Mouse (Mus musculus) cerebellum, adult (tissue): Measurements from ENCODE around the gene Ccnt1.
"Not testable (repeated sequence)": the region's sequence is repeated elsewhere in the genome, so short reads cannot be mapped to it uniquely, and the experiment has no call there.

Experiments used
- ATAC-seq: cut with Nextera tagmentation; 2 replicates; pipeline ENCODE4 v1.9.2; 2017; ENCODE audit warnings: mild to moderate bottlenecking, moderate library complexity, mixed read lengths; ENCODE audit not compliant: insufficient number of reproducible peaks, low FRiP score, low TSS enrichment

Ccnt1 gene

DNA sequence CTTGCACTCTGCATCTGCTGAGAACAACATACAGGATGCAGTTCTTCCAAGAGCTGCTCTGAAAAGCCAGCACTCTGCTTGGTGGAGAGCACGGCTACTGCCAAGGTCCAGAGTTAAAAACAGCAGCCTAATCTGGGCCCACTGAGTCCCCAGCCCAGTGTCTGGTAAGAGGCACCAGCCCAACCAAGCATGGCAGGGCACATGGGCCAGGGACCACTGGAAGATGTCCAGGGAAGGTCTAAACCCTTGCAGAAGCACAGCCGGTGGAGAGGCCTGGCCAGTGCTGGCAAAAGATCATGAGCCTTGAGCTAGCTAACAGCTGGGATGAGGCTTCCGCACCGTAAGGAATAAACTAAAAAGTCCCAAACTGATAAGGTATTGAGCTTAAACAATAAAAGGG lies 14.8 kb downstream of the Ccnt1 start:
- ATAC-seq: no peak

DNA sequence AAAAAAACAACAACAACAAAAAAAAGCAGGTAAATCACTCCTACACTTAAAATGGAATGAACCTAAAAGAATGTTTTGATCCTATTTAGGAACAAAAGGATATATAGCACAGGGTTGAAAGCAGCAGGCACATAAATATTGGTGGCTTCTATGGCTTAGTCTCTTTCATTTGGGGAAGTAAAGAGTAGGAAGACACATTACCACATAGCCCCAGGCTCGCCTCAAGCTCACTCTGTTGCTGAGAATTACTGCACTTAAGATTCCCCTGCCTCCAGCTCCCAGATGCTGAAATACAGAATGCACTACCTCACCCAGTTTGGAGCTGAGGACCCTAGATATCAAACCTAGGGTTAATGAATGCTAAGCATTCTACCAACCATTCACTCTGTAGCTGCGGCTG lies 18.0 kb downstream of the Ccnt1 start:
- ATAC-seq: no peak

DNA sequence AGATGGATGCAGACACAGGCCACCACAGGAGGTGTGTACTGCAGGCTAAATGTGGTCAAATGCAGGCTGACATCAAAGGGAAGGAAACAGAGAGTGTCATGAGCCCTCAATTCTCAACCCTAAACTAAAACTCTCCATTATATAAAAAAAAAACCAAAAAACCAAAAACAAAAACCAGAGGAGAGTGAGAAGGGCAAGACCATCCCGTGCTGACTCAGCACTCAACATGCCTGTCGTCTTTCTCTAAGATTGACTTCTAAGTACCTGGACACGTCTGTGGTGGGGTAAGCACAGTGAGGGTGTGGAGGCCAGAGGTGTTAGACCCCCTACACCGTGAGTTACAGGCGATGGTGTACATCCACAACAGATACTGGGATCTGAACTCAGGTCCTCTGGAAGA lies 23.9 kb downstream of the Ccnt1 start:
- ATAC-seq: no peak

DNA sequence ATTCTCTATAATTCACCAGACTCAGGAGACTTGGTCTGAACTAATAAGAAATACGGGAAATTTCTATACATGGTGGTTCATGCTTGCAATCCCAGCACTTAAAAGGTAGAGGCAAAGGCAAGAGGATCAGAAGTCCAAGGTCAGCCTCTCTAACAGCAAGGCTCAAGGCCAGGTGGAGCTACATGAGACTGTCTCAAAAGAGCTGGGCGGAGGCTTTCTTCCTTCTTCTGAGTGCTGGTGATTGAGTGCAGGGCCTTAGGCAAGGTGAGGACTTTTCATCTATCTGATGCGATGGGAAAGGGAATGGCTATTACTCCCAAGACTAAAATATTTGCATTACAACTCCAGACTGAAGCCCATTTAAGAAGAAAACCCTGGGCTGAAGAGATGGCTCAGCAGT lies 25.6 kb downstream of the Ccnt1 start:
- ATAC-seq: no peak

DNA sequence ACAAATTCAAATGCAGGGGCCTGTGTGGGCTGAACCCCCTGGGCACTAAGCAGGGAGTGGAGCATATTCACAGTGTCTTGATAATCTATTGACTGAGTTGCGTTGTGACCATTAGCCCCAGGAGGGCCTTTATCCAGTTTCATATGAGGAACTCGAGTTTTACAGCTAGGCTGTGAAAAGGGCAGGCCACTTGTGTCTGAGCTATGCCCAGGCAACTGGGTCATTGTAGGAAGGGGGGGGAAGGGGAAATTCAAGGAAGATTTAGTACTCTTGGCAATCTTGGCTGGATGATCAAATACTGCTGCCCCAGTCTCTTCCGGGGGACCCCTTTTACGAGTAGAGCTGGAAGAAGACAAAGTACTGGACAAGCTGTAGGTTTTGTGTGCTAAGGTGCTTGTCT lies 27.4 kb downstream of the Ccnt1 start:
- ATAC-seq: no peak

DNA sequence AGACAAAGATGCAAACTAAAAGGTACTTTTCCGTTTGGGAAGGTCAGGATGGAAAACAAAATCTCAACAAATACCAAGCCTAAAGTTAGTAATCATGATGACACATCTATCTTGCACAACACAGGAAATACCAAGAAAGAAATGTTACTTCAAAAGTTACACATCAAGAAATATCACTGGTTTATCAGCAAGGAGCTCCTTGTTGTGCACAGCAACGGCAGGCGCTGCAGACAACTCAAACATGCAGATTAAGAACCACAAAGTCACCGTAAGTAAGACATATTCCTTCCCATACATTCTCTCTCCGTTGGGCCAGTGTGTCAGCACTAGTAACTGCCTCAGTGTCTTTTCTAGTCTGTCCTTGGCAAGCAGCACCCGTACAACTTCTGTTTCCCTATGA lies 29.7 kb downstream of the Ccnt1 start:
- ATAC-seq: no peak

DNA sequence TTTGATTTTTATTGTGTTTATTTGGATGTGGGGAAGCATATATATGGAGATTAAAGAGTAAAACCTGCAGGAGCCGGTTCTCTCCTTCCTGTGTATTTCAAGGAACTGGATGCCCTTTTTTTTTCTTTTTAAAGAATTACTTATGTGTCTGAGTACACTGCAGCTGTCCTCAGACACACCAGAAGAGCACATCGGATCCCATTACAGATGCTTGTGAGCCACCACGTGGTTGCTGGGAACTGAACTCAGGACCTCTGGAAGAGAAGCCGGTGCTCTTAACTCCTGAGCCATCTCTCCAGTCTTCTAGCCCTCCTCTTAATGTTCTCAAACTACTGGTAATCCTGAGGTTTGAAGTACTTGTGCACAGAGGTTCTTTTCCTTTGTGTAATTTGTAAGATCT lies 32.8 kb downstream of the Ccnt1 start:
- ATAC-seq: no peak

DNA sequence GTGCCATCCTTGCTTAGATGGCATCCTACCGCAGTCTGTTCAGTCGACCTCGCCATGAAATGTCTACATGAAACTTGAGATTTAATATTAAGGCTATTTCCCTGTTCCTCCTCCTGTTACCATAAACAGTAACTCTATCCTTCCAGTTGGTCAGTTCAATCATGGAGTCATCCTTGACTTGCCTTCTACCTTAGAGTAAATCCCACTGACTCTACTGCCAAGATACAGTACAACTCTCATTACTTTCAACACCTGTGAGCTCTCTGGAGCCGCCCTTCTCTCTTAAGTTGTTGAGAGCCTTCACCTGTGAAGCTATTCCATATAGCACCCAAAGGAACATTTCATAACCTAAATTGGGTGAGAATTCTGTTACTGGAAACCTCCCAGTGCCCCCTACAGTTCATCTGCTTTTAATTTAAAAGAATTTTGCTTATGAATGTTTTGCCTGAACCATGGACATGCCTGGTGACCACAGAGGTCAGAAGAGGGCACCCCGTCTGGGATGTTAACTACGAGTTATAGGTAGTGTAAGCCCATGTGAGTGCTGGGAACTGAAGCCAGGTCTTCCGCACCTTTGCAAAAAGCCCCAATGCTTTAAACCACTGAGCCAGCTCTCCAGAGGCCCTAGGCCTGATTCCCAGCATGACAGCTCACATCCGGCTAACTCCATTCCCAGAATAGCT lies 33.8 kb downstream of the Ccnt1 start:
- ATAC-seq: no peak

DNA sequence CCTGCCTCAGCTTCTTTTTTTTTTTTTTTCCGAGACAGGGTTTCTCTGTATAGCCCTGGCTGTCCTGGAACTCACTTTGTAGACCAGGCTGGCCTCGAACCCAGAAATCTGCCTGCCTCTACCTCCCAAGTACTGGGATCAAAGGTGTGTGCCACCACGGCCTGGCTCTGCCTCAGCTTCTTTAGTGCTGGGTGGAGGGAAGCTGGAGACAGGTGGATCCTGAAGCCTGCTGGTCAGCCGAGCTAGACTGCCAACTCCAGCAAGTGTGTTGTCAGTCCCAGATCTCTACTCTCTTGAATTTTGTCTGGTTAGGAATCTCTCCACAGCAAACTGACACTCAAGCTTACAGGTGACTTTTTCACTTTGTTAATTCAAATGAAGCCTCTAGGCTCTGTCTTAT lies 34.8 kb downstream of the Ccnt1 start:
- ATAC-seq: no peak

DNA sequence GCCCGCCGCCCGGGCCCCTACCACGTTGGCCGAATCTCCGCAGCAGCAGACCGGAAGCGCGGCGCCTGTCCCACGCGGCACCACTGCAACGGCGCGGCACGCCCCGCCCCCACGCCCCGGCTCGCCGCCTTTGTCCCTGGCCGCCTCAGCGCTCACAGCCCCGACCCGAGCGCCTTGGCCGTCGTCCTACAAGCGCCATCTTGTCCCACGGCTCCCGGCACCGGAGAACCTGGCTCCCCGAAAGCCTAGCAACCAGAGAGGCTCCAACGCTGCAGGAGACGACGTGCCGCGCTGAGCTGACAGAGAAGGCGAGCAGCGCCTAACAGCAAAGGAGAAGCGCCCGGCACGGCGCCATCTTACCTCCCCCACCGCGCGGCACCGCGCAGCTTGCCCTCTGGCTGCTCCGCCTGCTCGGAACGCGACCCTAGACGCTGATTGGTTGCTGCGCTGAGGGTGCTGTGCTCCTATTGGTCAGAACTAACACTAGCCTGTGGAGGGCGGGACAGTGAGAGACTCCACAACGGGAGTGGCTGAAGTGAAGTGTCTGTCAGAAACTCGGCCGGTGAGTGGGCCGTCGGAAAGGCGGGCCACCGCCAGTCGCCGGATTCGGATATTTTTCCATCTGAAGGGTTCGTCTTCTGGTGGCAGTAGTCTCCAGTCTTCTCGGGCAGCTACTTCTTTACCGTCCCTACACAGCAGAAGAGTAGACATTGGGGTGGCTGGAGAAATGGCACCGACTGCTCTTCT lies 36.7 kb downstream of the Ccnt1 start, which contains the start of gene Kansl2:
Kansl2 (minus strand) TSS at position 384 of the 747 bp plus-strand sequence.
- ATAC-seq: peak; percentile 100

DNA sequence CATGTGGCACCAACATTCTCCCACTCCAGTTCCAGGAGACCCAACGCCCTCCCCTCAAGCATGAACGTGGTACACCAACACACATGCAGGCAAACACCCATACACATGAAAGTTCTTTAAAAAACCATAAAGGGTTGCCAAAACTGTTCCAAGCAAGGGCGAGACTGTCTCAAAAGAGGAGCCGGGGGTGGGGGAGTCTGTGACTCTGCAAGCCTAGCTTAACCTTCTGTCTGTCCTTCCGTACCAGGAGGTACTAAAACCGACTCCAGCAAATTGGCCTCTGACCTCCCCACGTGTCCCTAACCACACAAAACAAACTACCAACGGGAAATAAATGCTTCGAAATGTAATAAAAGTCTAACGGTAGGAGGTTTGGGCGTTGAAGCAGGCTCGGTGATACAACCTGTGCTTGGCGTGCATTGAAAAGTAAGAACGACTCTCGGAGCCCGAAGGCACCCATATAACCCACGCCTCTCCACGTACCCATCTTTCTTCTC lies 37.6 kb downstream of the Ccnt1 start:
- ATAC-seq: no peak

DNA sequence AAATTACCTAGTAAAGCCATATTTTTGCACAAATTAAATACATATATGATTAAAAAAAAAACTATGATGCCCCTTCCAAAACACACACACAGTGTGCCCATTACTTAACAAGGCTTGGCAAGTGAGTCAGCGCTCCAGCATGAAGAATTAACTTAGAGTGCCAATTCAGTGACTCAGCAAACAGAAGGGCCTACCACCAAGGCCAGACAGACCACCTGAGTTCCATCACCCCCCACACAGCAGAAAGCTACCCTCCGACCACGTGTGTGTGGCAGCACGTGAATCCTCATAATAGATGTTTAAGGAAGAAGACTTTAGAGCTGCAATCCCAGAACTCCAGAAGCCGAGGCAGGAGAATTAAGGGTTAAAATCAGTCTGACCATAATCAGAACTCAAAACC lies 38.4 kb downstream of the Ccnt1 start:
- no peak for ATAC-seq

DNA sequence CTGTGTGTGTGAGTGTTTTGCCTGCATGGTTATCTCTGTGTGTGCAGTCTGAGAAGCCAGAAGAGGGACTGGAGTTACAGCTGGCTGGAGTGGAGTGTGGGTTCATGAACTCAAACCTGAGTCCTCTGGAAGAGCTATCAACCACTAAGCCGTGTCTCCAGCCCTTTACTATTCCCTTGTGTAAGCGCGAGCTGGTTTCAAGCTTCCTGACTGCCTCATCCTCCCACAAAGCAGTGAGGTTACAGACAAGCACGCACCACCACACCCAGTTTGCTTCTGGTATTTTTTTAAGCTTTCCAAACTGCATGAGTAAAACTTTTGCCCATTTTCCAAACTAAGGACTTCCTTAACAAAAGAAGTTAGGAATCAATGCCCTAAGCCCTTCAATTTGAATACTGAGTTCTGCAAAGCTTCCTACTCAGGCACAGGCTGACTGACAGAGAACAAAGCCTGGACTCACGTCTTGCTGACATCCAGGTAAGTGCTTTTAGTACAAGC lies 42.6 kb downstream of the Ccnt1 start:
- no peak for ATAC-seq

DNA sequence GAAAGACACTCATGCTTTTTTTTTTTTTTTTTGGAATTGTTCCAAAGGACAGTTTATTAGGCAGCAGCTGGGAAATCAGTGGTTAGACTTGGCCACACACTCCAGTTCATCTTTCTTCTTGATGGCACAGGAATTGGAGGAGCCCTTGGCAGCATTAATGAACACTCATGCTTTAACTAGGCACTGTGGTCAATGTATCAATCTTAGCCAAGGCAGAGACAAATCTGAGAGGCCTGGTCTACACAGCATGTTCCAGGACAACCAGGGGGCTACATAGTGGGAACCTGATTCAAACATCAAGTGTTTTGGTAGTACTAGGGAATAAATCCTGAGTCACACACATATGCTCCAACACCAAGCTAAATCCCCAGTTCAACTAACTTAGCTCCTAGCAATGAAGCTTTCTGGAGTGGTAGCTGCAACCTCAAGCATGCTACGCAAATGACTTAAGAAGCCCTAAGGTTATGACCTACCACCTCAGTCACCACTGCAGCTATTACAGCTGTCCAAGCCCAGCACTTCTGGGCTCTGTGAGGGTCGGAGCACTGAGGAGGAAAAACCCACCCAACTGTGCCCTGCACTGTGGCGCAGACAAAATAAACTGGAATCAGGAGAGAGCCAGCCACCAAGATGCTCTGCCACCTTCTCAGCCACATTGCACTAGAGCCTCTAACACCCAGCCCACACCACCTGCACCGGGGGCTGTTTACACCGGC lies 43.5 kb downstream of the Ccnt1 start:
- no peak for ATAC-seq

DNA sequence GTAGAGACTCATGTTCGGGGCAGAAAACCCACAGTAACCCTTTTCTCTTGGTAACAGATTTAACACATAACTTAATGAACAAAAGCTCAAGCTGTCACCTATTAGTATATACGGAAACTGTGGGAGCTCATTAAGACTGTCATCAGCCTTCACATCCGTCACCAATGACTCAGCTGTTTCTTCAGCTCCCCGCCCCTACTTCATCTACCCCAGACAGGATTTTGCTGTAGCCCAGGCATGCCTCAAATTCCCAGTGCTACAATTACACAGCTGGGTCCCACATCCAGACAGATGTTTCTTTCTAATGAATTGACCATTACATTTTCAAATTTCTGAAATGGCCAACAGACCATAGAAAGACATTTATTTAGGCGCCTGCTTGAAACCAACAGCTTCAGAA lies 44.7 kb downstream of the Ccnt1 start:
- ATAC-seq: no peak

DNA sequence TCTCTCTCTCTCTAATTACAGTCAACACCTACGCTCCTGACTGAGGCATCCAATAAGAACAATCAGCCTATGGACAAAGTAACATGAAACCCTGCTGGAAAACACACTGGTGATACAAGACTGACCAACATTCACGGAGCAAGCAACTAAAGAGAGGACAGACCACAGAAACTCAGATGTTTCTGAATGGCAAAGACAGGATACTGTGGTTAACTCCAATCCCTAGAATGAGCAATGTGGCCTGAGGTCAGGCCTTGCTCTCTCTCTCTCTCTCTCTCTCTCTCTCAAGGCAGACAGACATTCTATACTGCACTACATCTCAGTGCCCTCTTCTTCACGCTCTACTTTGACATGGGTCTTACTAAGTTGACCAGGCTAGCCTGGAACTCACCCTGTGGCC lies 49.5 kb downstream of the Ccnt1 start:
- no peak for ATAC-seq

DNA sequence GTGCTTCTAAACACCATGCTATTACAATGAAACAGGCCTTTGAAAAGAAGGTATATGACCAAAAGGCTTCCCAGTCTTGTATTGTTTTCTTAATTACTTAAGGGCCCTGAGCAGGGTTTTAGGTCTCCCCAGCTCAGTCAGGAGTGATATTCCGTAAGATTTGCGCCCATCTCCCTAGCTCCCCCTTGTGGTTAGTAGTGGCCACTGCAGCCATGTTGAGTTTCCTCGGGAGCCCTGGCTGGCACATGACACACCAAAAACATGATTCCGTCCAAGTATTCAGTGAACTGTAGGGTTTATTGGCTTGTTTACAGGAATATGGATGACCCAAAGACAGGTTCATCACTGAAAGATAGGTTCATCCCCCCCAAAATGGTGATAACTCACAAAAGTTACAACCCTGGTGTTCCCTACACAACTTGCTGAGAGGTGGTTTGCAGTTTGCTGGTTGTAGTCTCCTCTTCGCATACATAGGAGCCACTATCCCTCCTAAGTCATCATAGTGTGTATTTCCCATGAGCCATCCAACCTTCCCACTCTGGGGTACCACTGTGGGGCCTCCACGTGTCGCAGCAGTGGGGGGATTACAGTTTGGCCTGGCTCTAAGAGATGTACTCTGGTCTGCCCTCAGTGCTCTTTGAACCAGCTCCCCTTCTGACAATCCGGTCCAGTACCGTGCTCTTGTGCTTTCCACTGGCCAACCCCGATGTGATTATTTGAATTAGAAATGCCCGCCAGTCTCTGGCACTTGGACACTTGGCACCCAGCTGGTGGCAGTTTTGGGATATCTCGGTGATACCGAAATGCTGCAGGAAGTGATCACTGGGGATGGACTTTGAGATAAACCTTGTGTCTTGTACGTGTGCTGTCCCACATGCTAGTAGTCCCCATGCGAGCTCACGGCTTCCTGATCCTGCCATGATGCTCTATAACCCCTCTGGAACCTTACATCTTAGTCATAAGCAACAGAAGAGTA lies 53.1 kb downstream of the Ccnt1 start:
- ATAC-seq: no peak; the same call in 1 of the 2 replicates

DNA sequence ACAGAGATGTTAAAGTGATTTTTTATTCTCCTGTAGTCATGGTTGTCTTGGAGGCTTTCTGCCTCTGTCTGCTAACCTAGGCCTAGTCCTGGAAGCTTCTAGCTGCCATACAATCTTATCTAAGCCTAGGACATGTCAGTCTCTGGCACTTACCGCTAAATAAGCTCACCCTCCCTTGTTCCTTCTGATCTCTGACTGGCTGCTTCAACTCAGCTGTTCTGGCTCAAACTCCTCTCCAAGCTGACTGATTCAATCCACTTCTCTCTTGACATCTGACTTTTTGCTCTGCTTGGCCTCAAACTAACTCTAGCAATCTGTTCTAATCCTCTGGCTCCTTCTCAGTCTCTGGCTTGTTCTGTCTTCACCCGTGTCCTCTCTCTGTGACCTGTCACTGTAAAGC lies 55.9 kb downstream of the Ccnt1 start:
- not testable (repeated sequence) for ATAC-seq

DNA sequence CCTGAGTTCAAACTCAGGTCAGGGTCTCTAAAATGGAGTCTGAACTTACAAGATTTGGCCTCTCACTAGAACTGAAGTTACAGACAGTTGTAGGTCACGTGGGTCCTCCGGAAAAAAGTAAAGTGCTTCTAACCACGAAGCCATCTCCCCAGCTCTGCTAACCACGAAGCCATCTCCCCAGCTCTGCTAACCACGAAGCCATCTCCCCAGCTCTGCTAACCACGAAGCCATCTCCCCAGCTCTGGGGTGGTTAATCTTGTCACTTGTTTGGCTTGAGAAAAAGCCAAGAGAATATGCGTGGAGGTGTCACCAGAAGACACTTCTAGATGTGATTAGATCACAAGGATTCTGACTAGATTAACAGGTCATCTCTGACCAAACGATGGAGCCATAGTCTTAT lies 56.6 kb downstream of the Ccnt1 start:
- no peak for ATAC-seq

DNA sequence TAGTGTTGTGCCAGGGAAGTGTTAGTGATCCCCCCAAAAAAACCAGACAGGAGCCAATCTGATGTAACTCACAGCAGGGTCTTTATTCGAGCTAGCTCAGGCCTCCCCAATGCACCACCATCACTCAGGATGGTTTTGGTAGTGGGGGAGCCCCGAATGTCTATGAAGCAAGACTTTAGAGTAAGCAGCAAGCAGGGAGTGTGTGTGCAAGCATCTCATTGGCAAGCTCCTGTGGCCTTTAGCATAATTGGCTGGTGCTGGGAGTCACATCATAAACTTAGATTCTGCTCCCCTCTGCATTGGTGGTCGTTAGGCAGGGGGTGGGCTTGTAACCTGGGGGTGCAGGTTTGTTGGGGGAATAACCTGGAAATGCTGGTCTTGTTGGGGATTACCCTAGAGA lies 57.0 kb downstream of the Ccnt1 start:
- not testable (repeated sequence) for ATAC-seq
